In genomic region chr1:166000601-166001120, GRCm38 (mm10) we compare ENCODE assay signal across 8 mouse cellular contexts. TPM values are rescaled to one million over a fixed set of nuclear protein-coding genes. Genes with fewer than 3 reads are reported as not detected.
DNase-seq lines count a peak whose midpoint lies in the region; ATAC-seq and TF ChIP-seq lines count a peak whose summit lies in the region.

No protein-coding gene starts in this region.

- intact Hi-C loops in heart, adult 2 months (cut with DNase I): loop anchor here (5.0 to 10.0 kb wide), 3 partner anchors 358 to 538 kb away; partner anchors contain the start of genes Dcaf6, Mpc2 and Tada1

- TF ChIP-seq EP300 in heart, adult 2 months (IDR thresholded peaks at IDR 0.05; ENCODE audit: insufficient read depth, low read depth, low read length): no peak

- peak overlapping the region; percentile 89 for H3K4me2 ChIP-seq in embryonic facial prominence, embryonic 12.5 days (replicated peaks)
- peak overlapping the region; percentile 89 for H3K4me2 ChIP-seq in hindbrain, embryonic 11.5 days (replicated peaks; ENCODE audit: low read depth, low read length)
- peak overlapping the region; percentile 92 for H3K4me2 ChIP-seq in limb, embryonic 12.5 days
- peak overlapping the region; percentile 67 for H3K4me2 ChIP-seq in midbrain, embryonic 16.5 days (ENCODE audit: low read length)

- WGBS in heart, adult 2 months: 6% methylated on average over 7 of the region's 7 CpGs
- WGBS in embryonic facial prominence, embryonic 12.5 days: 10% methylated on average over 7 of the region's 7 CpGs
- 6% methylated on average over 7 of the region's 7 CpGs for WGBS in hindbrain, embryonic 11.5 days
- WGBS in limb, embryonic 12.5 days: 9% methylated on average over 7 of the region's 7 CpGs
- whole genome bisulfite sequencing in midbrain, embryonic 16.5 days: 5% methylated on average over 7 of the region's 7 CpGs

- TF ChIP-seq POLR2A in heart, adult 2 months (IDR thresholded peaks at IDR 0.05; ENCODE audit: insufficient read depth, low read depth, low read length): no peak

- ATAC-seq in G1E (ENCODE audit: extremely low read depth, insufficient number of reproducible peaks, low FRiP score, poor library complexity, severe bottlenecking): no peak
- no peak for ATAC-seq in embryonic facial prominence, embryonic 12.5 days (ENCODE audit: insufficient number of reproducible peaks, insufficient read depth, low FRiP score, low TSS enrichment)
- no peak for ATAC-seq in hindbrain, embryonic 11.5 days (ENCODE audit: low FRiP score)
- no peak for ATAC-seq in limb, embryonic 12.5 days (ENCODE audit: insufficient number of reproducible peaks, insufficient read depth, low FRiP score, low TSS enrichment, low read depth)
- 0 out of 2 replicates have a peak, but pooled peaks have one; percentile 0 for ATAC-seq in midbrain, embryonic 16.5 days

- H3K79me2 ChIP-seq in heart, adult 2 months (replicated peaks; ENCODE audit: control insufficient read depth, insufficient read depth, low read length): 0 out of 2 replicates have a peak, but pooled peaks cover 1% of the 10 kb centered on the region

- no peak for TF ChIP-seq CTCF in heart, adult 2 months (IDR thresholded peaks at IDR 0.05)
- TF ChIP-seq CTCF in G1E (IDR thresholded peaks at IDR 0.05; ENCODE audit: low read depth, low read length): no peak

- H3K4me1 ChIP-seq in heart, adult 2 months (ENCODE audit: control insufficient read depth, insufficient read depth, low read length): peaks cover 5% of the 10 kb centered on the region
- H3K4me1 ChIP-seq in G1E (ENCODE audit: insufficient read depth, low read depth, low read length): peaks cover 44% of the 10 kb centered on the region
- H3K4me1 ChIP-seq in embryonic facial prominence, embryonic 12.5 days: peaks cover 16% of the 10 kb centered on the region; the same call in 1 of the 2 replicates
- no peaks in the 10 kb centered on the region; the same call in 1 of the 2 replicates for H3K4me1 ChIP-seq in hindbrain, embryonic 11.5 days (replicated peaks; ENCODE audit: control insufficient read depth, insufficient read depth, low read length)
- peaks cover 26% of the 10 kb centered on the region for H3K4me1 ChIP-seq in limb, embryonic 12.5 days (replicated peaks)
- H3K4me1 ChIP-seq in midbrain, embryonic 16.5 days (ENCODE audit: control insufficient read depth, insufficient read depth, low read length): peaks cover 19% of the 10 kb centered on the region

- peak overlapping the region; percentile 94 for H3K9ac ChIP-seq in heart, adult 2 months (ENCODE audit: low read depth, low read length)
- peak overlapping the region; percentile 19; the same call in 1 of the 2 replicates for H3K9ac ChIP-seq in embryonic facial prominence, embryonic 12.5 days
- H3K9ac ChIP-seq in hindbrain, embryonic 11.5 days (ENCODE audit: low read depth, low read length): no peak overlapping the region
- peak overlapping the region; percentile 98 for H3K9ac ChIP-seq in limb, embryonic 12.5 days (replicated peaks)
- peak overlapping the region; percentile 98 for H3K9ac ChIP-seq in midbrain, embryonic 16.5 days (ENCODE audit: low read depth, low read length)

- DNase-seq in heart, adult 2 months: peak in 1 of 2 experiments; percentile 47
- DNase-seq in heart, adult 11 months: no peak
- peak; percentile 19 for DNase-seq in G1E (ENCODE audit: low spot score)
- DNase-seq in hindbrain, embryonic 11.5 days (ENCODE audit: low spot score): peak; percentile 27
- no peak for DNase-seq in urinary bladder, postnatal 10 days (ENCODE audit: low spot score)

- H3K27me3 ChIP-seq in heart, adult 2 months (ENCODE audit: control insufficient read depth, insufficient read depth, low read length): no peaks in the 10 kb centered on the region
- H3K27me3 ChIP-seq in G1E (ENCODE audit: insufficient read depth, low read length): no peaks in the 10 kb centered on the region
- H3K27me3 ChIP-seq in embryonic facial prominence, embryonic 12.5 days: no peaks in the 10 kb centered on the region
- no peaks in the 10 kb centered on the region for H3K27me3 ChIP-seq in hindbrain, embryonic 11.5 days (ENCODE audit: control insufficient read depth, insufficient read depth, low read length)
- no peaks in the 10 kb centered on the region for H3K27me3 ChIP-seq in limb, embryonic 12.5 days
- no peaks in the 10 kb centered on the region for H3K27me3 ChIP-seq in midbrain, embryonic 16.5 days (ENCODE audit: control insufficient read depth, insufficient read depth, low read depth, low read length)

- peak overlapping the region; percentile 91 for H3K27ac ChIP-seq in heart, adult 2 months
- peak overlapping the region; percentile 95 for H3K27ac ChIP-seq in embryonic facial prominence, embryonic 12.5 days
- peak overlapping the region; percentile 94; the same call in 1 of the 2 replicates for H3K27ac ChIP-seq in hindbrain, embryonic 11.5 days (ENCODE audit: low read depth, low read length)
- H3K27ac ChIP-seq in limb, embryonic 12.5 days: peak overlapping the region; percentile 59; the same call in 1 of the 2 replicates
- peak overlapping the region; percentile 97 for H3K27ac ChIP-seq in midbrain, embryonic 16.5 days (ENCODE audit: low read length)

- H3K9me3 ChIP-seq in G1E (replicated peaks): no peaks in the 10 kb centered on the region
- H3K9me3 ChIP-seq in embryonic facial prominence, embryonic 12.5 days: no peaks in the 10 kb centered on the region
- H3K9me3 ChIP-seq in hindbrain, embryonic 11.5 days (ENCODE audit: control insufficient read depth, low read length): no peaks in the 10 kb centered on the region
- H3K9me3 ChIP-seq in limb, embryonic 12.5 days: no peaks in the 10 kb centered on the region
- H3K9me3 ChIP-seq in midbrain, embryonic 16.5 days (replicated peaks; ENCODE audit: control insufficient read depth, low read length, poor library complexity, severe bottlenecking): no peaks in the 10 kb centered on the region

- peaks cover 14% of the 10 kb centered on the region for H3K36me3 ChIP-seq in heart, adult 2 months (ENCODE audit: control insufficient read depth, insufficient read depth, low read length)
- no peaks in the 10 kb centered on the region for H3K36me3 ChIP-seq in G1E (replicated peaks)
- no peaks in the 10 kb centered on the region for H3K36me3 ChIP-seq in embryonic facial prominence, embryonic 12.5 days
- H3K36me3 ChIP-seq in hindbrain, embryonic 11.5 days (ENCODE audit: control insufficient read depth, insufficient read depth, low read length): no peaks in the 10 kb centered on the region
- no peaks in the 10 kb centered on the region for H3K36me3 ChIP-seq in limb, embryonic 12.5 days
- no peaks in the 10 kb centered on the region for H3K36me3 ChIP-seq in midbrain, embryonic 16.5 days (ENCODE audit: control insufficient read depth, insufficient read depth, low read length)

- H3K4me3 ChIP-seq in heart, adult 2 months: peak overlapping the region; percentile 63
- peak overlapping the region; percentile 91 for H3K4me3 ChIP-seq in G1E (ENCODE audit: low read depth, low read length)
- peak overlapping the region; percentile 97 for H3K4me3 ChIP-seq in embryonic facial prominence, embryonic 12.5 days
- peak overlapping the region; percentile 99 for H3K4me3 ChIP-seq in hindbrain, embryonic 11.5 days (ENCODE audit: low read depth, low read length)
- H3K4me3 ChIP-seq in limb, embryonic 12.5 days (replicated peaks): peak overlapping the region; percentile 99
- H3K4me3 ChIP-seq in midbrain, embryonic 16.5 days (ENCODE audit: low read depth, low read length): peak overlapping the region; percentile 97

RNA-seq across cellular contexts. Expression of gene Pou2f1, which starts 1.8 kb away (rescaled TPM):
- 10 to 100 TPM in 1 of 2 experiments, 1 to 10 TPM in 1; 8.2 to 11.4 TPM for total RNA-seq in heart, adult 2 months (2021)
- 7.6 and 8.6 TPM in 2 replicates for polyA plus RNA-seq in heart, adult 2 months (2012; rRNA removed)
- total RNA-seq in G1E (2014; fragmentation: Nextera tagmentation) (51.0 and 57.1 TPM in 2 replicates), G1E (2017) (13.8 and 17.3 TPM in 2 replicates)
- polyA plus RNA-seq in G1E (2012): 15.7 and 16.0 TPM in 2 replicates
- polyA plus RNA-seq in embryonic facial prominence, embryonic 12.5 days (2016; fragmentation: Nextera tagmentation; extraction: Ambion mirVana): 15.5 and 17.0 TPM in 2 replicates
- 25.0 and 26.1 TPM in 2 replicates for polyA plus RNA-seq in hindbrain, embryonic 11.5 days (2014; fragmentation: Nextera tagmentation; extraction: Ambion mirVana)
- polyA plus RNA-seq in limb, embryonic 12.5 days (2016; fragmentation: Nextera tagmentation; extraction: Ambion mirVana): 17.0 and 18.5 TPM in 2 replicates
- 26.5 and 28.3 TPM in 2 replicates for polyA plus RNA-seq in midbrain, embryonic 16.5 days (2015; fragmentation: Nextera tagmentation; extraction: Ambion mirVana)

Comparison
In these comparisons a context has a peak if more than half of its experiments do, and no peak if none do; other contexts are left out.
1. DNase-seq: peak in G1E (single experiment) and hindbrain, embryonic 11.5 days (single experiment); none in heart, adult 11 months (single experiment) and urinary bladder, postnatal 10 days (single experiment).
2. Peak in every context shown above with its lines, with median percentiles within 50 percentile points of each other: H3K27ac ChIP-seq, H3K4me3 ChIP-seq and H3K4me2 ChIP-seq.